Mouse (Mus musculus) brain, adult 10 weeks (tissue): ENCODE results near the gene Spata25. TPM values are rescaled to one million over a fixed set of nuclear protein-coding genes. Genes with fewer than 3 reads are reported as not detected.

ENCODE experiments used
- polyA plus RNA-seq: library from polyadenylated mRNA; stranded (reverse); fragments of 350-450 nt; fragmentation: Illumina TruSeq; extraction: RNeasy Lipid Tissue Mini Kit (QIAGEN cat#74804); gene quantifications from one replicate; pipeline ENCODE4 v1.2.3, GENCODE M21; 2015; ENCODE audit warnings: low read depth, low replicate concordance

The Spata25 gene
- polyA plus RNA-seq = not detected

DNA sequence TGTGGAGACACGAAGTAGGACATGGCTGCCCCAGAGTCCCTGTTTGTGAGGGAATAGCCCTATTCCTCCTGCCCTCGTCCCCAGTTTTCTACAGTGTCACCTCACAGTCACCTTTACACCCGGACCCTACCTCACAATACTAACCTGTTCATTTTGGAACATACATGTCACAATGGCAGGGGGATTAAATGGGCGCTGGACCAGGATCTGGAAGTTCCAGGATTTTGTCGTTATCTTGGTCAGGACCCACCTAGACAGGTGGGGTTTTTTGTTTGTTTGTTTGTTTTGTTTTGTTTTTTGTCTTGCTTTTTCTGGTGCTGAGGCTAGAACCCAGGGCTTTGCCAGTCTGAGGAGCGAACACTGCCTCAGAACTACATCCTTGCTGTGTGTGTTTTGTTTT, at the start of gene Spata25:
TSS of gene Spata25 (minus strand) at position 101 of the 400 bp plus-strand sequence.

DNA sequence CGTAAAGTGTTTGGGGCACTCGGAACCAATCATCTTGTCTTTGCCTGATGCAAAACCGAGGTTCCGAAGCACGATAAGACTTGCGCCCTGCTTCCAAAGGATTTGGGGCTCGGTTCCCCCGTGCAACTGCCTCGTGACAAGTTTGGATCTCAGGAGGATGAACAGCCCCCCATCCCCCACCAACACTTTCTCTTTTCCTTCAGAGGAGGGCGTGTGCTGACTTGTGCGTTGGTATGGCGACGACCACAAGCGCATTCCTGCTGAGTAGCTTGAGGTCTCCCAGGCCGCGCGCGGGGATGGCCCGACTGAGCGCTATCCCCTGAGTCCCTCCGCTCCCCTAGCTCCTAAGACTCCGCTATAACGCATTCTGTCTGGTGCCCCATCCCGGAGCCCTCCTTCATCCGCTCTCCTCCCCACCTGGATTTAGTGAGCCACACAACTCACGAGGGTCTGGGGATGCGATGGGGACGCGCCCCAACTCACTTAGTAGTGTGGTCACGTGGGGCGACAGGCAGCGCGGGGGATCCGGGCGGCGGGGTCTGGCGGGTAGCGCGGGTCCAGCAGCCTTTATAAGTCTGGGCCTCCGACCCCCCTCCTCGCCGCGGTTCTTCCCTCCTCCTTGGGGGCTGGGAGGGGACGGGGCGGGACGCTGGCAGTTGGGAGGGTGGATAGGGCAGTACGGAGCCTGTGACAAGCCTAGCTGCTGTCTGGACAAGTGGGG, 28.9 kb upstream of the Spata25 start, which contains the start of gene Pltp:
TSS of gene Pltp (minus strand) at position 611 of the 721 bp plus-strand sequence.

DNA sequence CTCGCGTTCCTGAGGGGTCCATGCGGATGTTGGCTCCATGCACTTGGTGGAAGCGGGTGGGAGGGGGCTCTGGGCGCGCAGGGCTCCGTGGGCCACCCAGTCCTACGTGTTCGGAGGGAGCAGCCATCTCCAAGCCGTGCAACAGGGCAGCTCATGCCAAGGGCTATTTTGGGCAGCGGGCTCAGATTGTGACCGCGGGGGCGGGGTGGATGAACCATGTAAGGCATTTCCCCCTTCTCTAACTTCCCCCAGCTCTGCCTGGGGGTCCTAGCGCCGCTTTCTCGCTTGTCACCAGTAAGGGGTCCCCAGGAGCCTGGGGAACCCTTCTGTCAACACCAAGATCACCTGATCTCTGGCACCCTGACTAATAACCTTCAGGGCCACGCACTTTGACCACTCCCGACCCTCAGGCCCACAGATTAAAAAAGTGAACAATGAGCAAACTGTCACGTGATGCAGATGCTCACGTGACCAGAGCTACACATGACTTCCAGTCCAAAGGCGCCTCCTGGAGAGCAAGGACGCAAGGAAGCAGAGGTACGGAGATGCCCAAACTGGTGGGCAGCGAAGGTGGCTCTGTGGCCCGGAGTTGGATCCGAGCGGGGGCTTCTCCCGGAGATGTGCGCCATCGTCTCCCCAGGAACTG, 5.1 kb upstream of the Spata25 start, which contains the start of gene Neurl2:
TSS of gene Neurl2 (minus strand) at position 143 of the 646 bp plus-strand sequence.

DNA sequence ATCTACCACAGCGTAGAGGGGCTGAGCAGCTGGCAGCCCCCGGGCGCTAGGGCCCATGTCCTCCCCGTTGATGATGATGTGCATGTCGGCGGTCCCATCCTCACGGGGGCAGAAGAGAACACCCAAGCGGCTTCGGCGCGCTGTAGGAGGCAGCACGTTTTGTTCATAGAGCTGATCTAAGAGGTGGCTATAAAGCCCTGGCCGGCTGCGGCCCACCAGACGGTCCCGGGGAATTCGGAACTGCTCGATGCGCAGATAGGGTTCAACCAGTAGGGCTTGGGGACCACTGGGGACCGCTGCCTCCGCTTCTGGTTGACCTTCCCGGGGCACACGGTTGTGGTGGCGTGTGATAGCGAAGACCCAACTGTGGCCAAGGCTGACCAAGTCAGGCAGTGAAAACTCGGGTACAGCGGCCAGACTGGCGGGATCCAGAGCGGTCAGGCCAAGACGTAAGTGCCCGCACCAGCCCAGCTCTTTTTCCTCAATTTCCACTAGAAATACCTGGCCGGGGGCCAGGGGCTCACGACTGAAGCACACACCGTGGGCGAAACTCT, 4.5 kb upstream of the Spata25 start, which contains the start of gene Ctsa:
TSS of gene Ctsa (plus strand) at position 126 of the 554 bp plus-strand sequence.

DNA sequence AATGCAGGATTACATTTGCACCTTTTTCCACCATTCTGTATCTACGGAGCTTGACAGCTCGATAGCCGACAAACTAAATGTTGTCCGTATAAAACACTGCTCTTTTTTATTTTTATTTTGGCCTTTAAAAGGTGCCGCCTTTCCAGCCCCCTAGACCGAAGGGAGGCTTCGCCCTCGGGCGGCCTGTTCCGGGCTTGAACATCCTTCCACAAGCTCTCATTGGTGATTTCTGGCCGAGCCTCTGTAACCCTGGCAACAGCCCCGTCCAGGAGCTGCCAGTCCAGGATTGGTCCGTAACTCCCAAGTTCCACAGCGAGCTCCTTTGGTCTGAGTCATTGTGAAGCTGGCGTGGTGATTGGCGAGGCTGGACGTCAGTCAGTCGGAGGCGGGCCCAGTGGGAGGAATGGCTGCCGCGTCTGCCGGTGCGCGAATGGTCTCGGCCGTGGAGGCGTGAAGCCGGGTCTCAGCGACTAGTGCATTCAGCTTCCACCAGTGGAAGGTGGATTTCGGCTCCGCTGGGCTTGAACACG, 5.6 kb downstream of the Spata25 start, which contains the start of gene Zswim1:
TSS of gene Zswim1 (plus strand) at position 51 of the 530 bp plus-strand sequence.

DNA sequence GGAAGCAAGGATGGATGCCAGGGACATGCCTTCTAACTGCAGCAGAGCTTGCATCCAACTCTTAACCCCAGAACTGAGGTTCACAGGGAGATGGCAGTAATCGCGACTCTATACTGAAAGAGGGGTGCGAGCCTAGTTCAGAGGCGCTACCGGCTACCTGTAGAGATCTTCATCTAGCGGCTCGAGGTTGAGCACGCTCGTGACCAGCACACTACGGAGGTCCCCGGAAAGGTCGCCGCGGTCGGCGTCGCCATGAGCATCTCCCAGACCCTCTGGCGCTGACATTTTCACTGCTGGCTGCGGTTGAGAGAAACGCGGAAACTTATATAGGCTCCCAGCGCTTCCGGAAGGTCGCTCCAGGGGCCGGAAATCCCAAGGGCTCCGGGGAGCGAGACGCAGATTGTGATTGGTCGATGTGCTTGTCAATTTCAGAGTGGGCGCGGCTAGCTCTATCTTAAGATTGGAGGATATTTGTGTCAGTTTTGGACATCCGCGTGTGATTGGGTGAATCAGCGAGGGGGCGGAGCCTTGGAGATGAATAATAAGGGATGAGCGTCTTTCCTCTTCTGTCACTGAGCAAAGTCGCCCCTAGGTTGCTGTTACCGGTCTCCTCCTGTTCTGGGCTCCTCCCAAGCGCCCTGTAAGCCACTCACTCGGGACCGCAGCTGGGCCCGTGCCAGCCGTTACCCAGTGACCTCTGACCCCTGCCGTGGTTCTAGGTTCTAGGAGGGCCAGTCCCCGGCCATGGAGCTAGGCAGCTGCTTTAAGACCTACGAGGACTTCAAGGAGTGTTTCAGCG, 23.6 kb downstream of the Spata25 start, which contains the start of the genes Acot8 and Zswim3:
TSS of gene Acot8 (minus strand) at position 350 of the 799 bp plus-strand sequence.
TSS of gene Zswim3 (plus strand) at position 566 of the 799 bp plus-strand sequence.

DNA sequence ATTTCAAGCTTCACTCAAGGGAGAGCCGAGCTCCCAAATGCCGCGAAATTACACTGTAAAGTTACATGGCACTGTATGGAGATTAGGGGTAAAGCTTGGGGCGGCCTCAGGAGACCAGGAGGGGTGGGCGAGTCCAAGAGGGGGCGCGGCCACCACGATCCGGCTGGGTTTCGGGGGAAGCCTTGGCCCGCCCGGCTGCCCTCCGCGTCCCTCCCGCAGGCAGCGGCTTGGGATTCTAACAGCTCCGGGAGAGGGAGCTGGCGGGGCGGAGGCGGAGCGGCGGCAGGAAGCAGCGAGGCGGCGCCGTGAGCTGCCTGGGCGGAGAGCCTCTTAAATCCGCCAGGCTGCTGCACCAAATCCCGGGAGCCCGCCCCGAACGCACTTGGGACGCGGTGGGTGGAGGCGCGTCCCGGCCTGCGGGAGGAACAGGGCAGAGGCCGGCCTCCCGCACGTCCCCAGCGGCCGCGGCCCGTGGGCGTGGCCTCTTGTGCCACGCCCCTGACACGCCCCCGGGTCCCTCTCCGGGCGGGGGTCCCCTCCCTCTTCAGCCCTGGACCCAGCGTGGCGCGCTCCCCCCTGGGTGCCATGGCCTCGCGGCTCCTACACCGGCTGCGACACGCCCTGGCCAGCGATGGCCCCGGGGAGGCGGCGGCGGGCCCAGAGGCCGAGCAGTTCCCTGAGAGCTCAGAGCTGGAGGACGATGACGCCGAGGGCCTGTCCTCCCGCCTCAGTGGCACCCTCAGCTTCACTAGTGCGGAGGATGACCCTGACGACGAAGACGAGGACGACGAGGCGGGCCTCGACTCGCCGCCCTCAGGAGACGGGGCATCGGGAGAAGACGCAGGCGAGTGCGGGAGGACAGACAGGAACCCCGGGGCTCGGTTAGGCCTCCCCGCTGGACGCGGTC, 42.6 kb downstream of the Spata25 start, which contains the start of gene Snx21:
TSS of gene Snx21 (plus strand) at position 343 of the 907 bp plus-strand sequence.

DNA sequence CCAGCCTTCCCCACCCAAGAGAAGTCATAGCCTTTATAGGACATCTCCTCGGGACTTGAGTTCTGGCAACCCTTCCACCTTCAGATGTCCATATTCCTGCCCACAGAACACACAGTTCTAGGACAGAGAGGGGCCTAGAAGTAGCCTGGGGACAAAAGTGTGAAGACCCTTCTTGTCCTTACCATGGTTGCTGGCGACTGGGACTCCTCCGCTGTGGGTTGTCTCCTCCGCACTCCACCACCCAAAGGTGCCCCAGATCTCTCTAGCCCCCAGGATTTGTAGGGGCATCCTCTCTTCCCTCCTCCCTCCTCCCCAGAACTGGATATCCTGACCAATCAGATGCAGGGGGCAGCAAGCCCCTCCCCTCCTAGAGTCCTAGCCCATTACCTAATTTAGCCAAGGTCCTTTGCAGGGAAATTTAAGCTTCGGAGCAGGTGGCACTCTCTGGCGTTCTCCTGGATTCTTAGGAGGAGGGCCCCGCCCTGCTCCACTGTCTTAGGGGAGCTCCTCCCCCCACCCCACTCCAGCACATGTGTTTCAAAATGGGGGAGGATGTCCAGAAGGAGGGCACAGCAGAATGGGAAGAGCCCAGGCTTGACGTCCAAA, 48.8 kb downstream of the Spata25 start, which contains the start of gene Tnnc2:
TSS of gene Tnnc2 (minus strand) at position 487 of the 606 bp plus-strand sequence.

Other genes starting within 250 kb of the Spata25 start
- not detected for gene Wfdc6a, start 243.1 kb downstream of the Spata25 start, polyA plus RNA-seq
- gene Eppin, start 234.9 kb downstream of the Spata25 start, polyA plus RNA-seq = not detected
- not detected for gene Wfdc6b, start 215.0 kb downstream of the Spata25 start, polyA plus RNA-seq
- not detected for gene Wfdc8, start 214.9 kb downstream of the Spata25 start, polyA plus RNA-seq
- gene Wfdc16, start 189.7 kb downstream of the Spata25 start, polyA plus RNA-seq = not detected
- not detected for gene Wfdc10, start 172.5 kb downstream of the Spata25 start, polyA plus RNA-seq
- gene Wfdc9, start 172.0 kb downstream of the Spata25 start, polyA plus RNA-seq = not detected
- not detected for gene Wfdc11, start 154.4 kb downstream of the Spata25 start, polyA plus RNA-seq
- not detected for gene Wfdc13, start 143.4 kb downstream of the Spata25 start, polyA plus RNA-seq
- not detected for gene Spint4, start 130.0 kb downstream of the Spata25 start, polyA plus RNA-seq
- gene Spint5, start 113.2 kb downstream of the Spata25 start, polyA plus RNA-seq = not detected
- gene Wfdc3, start 82.6 kb downstream of the Spata25 start, polyA plus RNA-seq = 3.3 TPM
- gene Dnttip1, start 82.6 kb downstream of the Spata25 start, polyA plus RNA-seq = 27.1 TPM
- gene Ube2c, start 58.6 kb downstream of the Spata25 start, polyA plus RNA-seq = 1.4 TPM
- gene Tnnc2, start 48.6 kb downstream of the Spata25 start, polyA plus RNA-seq = 2.1 TPM
- 39.8 TPM for gene Snx21, start 42.7 kb downstream of the Spata25 start, polyA plus RNA-seq
- 20.2 TPM for gene Acot8, start 23.7 kb downstream of the Spata25 start, polyA plus RNA-seq
- gene Zswim3, start 23.4 kb downstream of the Spata25 start, polyA plus RNA-seq = 6.9 TPM
- 18.1 TPM for gene Zswim1, start 5.9 kb downstream of the Spata25 start, polyA plus RNA-seq
- gene Ctsa, start 4.3 kb upstream of the Spata25 start, polyA plus RNA-seq = 111 TPM
- 2.1 TPM for gene Neurl2, start 4.9 kb upstream of the Spata25 start, polyA plus RNA-seq
- gene Pltp, start 29.2 kb upstream of the Spata25 start, polyA plus RNA-seq = 91.8 TPM
- gene Pcif1, start 50.8 kb upstream of the Spata25 start, polyA plus RNA-seq = 38.3 TPM
- gene Zfp335, start 83.2 kb upstream of the Spata25 start, polyA plus RNA-seq = 15.6 TPM
- 1.7 TPM for gene Mmp9, start 112.2 kb upstream of the Spata25 start, polyA plus RNA-seq
- gene Slc12a5, start 132.3 kb upstream of the Spata25 start, polyA plus RNA-seq = 298 TPM
- gene Ncoa5, start 206.3 kb upstream of the Spata25 start, polyA plus RNA-seq = 40.9 TPM
- gene Cd40, start 227.1 kb upstream of the Spata25 start, polyA plus RNA-seq = 2.1 TPM